7 mouse cellular contexts compared by ENCODE assay signal in genomic region chr8:90869071-90869919, GRCm38 (mm10). TPM values are rescaled to one million over a fixed set of nuclear protein-coding genes. Genes with fewer than 3 reads are reported as not detected.
DNase-seq lines count a peak whose midpoint lies in the region; ATAC-seq lines count a peak whose summit lies in the region.

No protein-coding gene starts in this region.

- ATAC-seq in granulocyte monocyte progenitor cell, adult 5-6 weeks (replicated peaks; ENCODE audit: poor library complexity, severe bottlenecking): peak; percentile 86
- peak; percentile 23; the same call in 1 of the 2 replicates for ATAC-seq in megakaryocyte-erythroid progenitor cell, adult 5-6 weeks (replicated peaks; ENCODE audit: low FRiP score, low TSS enrichment, poor library complexity, severe bottlenecking)

- H3K27me3 ChIP-seq in embryonic facial prominence, embryonic 10.5 days (replicated peaks; ENCODE audit: low read depth, poor library complexity, severe bottlenecking): peaks cover 27% of the 10 kb centered on the region

- H3K36me3 ChIP-seq in embryonic facial prominence, embryonic 10.5 days (replicated peaks): 0 out of 2 replicates have a peak, but pooled peaks cover 3% of the 10 kb centered on the region

- H3K9me3 ChIP-seq in embryonic facial prominence, embryonic 10.5 days: no peaks in the 10 kb centered on the region

- peak; percentile 93 for DNase-seq in adrenal gland, adult 2 months
- peak; percentile 35 for DNase-seq in embryonic facial prominence, embryonic 10.5 days (ENCODE audit: low spot score)
- peak; percentile 87 for DNase-seq in kidney, adult 18-20 months
- peak; percentile 84 for DNase-seq in left cerebral cortex, postnatal 4 days
- peak; percentile 98 for DNase-seq in skeletal muscle tissue, adult 2 months (ENCODE audit: low read depth, low spot score)

- peak overlapping the region; percentile 63 for H3K27ac ChIP-seq in embryonic facial prominence, embryonic 10.5 days (replicated peaks)

- WGBS in embryonic facial prominence, embryonic 10.5 days: 49% methylated on average over 18 of the region's 18 CpGs

- peaks cover 40% of the 10 kb centered on the region for H3K4me1 ChIP-seq in embryonic facial prominence, embryonic 10.5 days

- H3K4me3 ChIP-seq in embryonic facial prominence, embryonic 10.5 days: peak overlapping the region; percentile 33

- intact Hi-C loops in left cerebral cortex, postnatal 4 days (cut with DNase I): no loop called here

RNA-seq across cellular contexts. Expression of gene Chd9, which starts 41.1 kb away (rescaled TPM):
- total RNA-seq in adrenal gland, adult 2 months (2021): 10 to 100 TPM; 76.4 to 95.5 TPM
- polyA plus RNA-seq in adrenal gland, adult 2 months (2012; rRNA removed): 83.1 and 102 TPM in 2 replicates
- 30.3 and 34.2 TPM in 2 replicates for polyA plus RNA-seq in embryonic facial prominence, embryonic 10.5 days (2016; fragmentation: Nextera tagmentation; extraction: Ambion mirVana)
- total RNA-seq in granulocyte monocyte progenitor cell, adult 5-6 weeks (2014; fragmentation: Nextera tagmentation): 108 and 162 TPM in 2 replicates
- total RNA-seq in granulocyte monocyte progenitor cell, adult 5-6 weeks (2017): 55.7 and 75.6 TPM in 2 replicates
- total RNA-seq in left cerebral cortex, postnatal 4 days (2021): 10 to 100 TPM; 83.3 to 85.0 TPM
- total RNA-seq in megakaryocyte-erythroid progenitor cell, adult 5-6 weeks (2014; fragmentation: Nextera tagmentation): 43.1 and 47.2 TPM in 2 replicates
- 57.7 and 59.8 TPM in 2 replicates for total RNA-seq in megakaryocyte-erythroid progenitor cell, adult 5-6 weeks (2017)

RNA-seq across cellular contexts. Expression of gene Gm19935, which starts 52.1 kb away (rescaled TPM):
- total RNA-seq in adrenal gland, adult 2 months (2021): not detected
- not detected in 2 replicates for polyA plus RNA-seq in adrenal gland, adult 2 months (2012; rRNA removed)
- not detected in 2 replicates for polyA plus RNA-seq in embryonic facial prominence, embryonic 10.5 days (2016; fragmentation: Nextera tagmentation; extraction: Ambion mirVana)
- not detected in 2 replicates for total RNA-seq in granulocyte monocyte progenitor cell, adult 5-6 weeks (2014; fragmentation: Nextera tagmentation)
- total RNA-seq in granulocyte monocyte progenitor cell, adult 5-6 weeks (2017): not detected in 2 replicates
- 1 to 10 TPM; 1.1 to 1.3 TPM for total RNA-seq in left cerebral cortex, postnatal 4 days (2021)
- total RNA-seq in megakaryocyte-erythroid progenitor cell, adult 5-6 weeks (2014; fragmentation: Nextera tagmentation): not detected in 2 replicates
- not detected in 2 replicates for total RNA-seq in megakaryocyte-erythroid progenitor cell, adult 5-6 weeks (2017)

Comparison
In these comparisons a context has a peak if more than half of its experiments do, and no peak if none do; other contexts are left out.
1. Peak in every context shown above with its lines: DNase-seq, ATAC-seq, H3K4me3 ChIP-seq and H3K27ac ChIP-seq.
2. DNase-seq: peak in every context shown above with its lines; median percentile 98 in skeletal muscle tissue, adult 2 months; 93 in adrenal gland, adult 2 months; 87 in kidney, adult 18-20 months; 84 in left cerebral cortex, postnatal 4 days; 35 in embryonic facial prominence, embryonic 10.5 days.